In genomic region chr8:47412696-47413523, GRCm38 (mm10) we compare ENCODE assay signal across 8 mouse cellular contexts. TPM values are rescaled to one million over a fixed set of nuclear protein-coding genes. Genes with fewer than 3 reads are reported as not detected.
DNase-seq lines count a peak whose midpoint lies in the region; ATAC-seq lines count a peak whose summit lies in the region.

No protein-coding gene starts in this region.

- H3K4me2 ChIP-seq in hindbrain, embryonic 11.5 days (replicated peaks; ENCODE audit: low read depth, low read length): peak overlapping the region; percentile 80

- DNase-seq in frontal cortex, postnatal 10 days (ENCODE audit: low spot score in 2 of 2): peak; percentile 8 to 24
- no peak for DNase-seq in frontal cortex, postnatal 25 days (ENCODE audit: low spot score in 2 of 2)
- DNase-seq in Muller cell, postnatal 12 days (ENCODE audit: inconsistent ontology term): peak; percentile 42
- peak; percentile 62 for DNase-seq in forebrain, embryonic 10.5 days (ENCODE audit: extremely low spot score, low spot score)
- peak; percentile 66 for DNase-seq in hindbrain, embryonic 11.5 days (ENCODE audit: low spot score)
- peak; percentile 7 for DNase-seq in liver
- DNase-seq in neural tube, embryonic 10.5 days (ENCODE audit: extremely low spot score, low spot score): peak; percentile 82

- WGBS in forebrain, embryonic 10.5 days: under 1% methylated on average over 81 of the region's 81 CpGs
- WGBS in hindbrain, embryonic 11.5 days: under 1% methylated on average over 79 of the region's 81 CpGs

- ATAC-seq in hindbrain, embryonic 11.5 days (ENCODE audit: low FRiP score): peak; percentile 69
- ATAC-seq in erythroid progenitor cell, adult 5-6 weeks (replicated peaks; ENCODE audit: low FRiP score, poor library complexity, severe bottlenecking): no peak

- H3K27ac ChIP-seq in forebrain, embryonic 10.5 days: peak overlapping the region; percentile 81
- H3K27ac ChIP-seq in hindbrain, embryonic 11.5 days (ENCODE audit: low read depth, low read length): no peak overlapping the region

- H3K9ac ChIP-seq in hindbrain, embryonic 11.5 days (ENCODE audit: low read depth, low read length): peak overlapping the region; percentile 23; the same call in 1 of the 2 replicates

- peaks cover 53% of the 10 kb centered on the region for H3K4me1 ChIP-seq in forebrain, embryonic 10.5 days
- peaks cover 13% of the 10 kb centered on the region for H3K4me1 ChIP-seq in hindbrain, embryonic 11.5 days (replicated peaks; ENCODE audit: control insufficient read depth, insufficient read depth, low read length)

- peak overlapping the region; percentile 76 for H3K4me3 ChIP-seq in forebrain, embryonic 10.5 days
- H3K4me3 ChIP-seq in hindbrain, embryonic 11.5 days (ENCODE audit: low read depth, low read length): peak overlapping the region; percentile 42

- peaks cover 90% of the 10 kb centered on the region for H3K27me3 ChIP-seq in forebrain, embryonic 10.5 days (ENCODE audit: poor library complexity, severe bottlenecking)
- peaks cover 53% of the 10 kb centered on the region for H3K27me3 ChIP-seq in hindbrain, embryonic 11.5 days (ENCODE audit: control insufficient read depth, insufficient read depth, low read length)

- no peaks in the 10 kb centered on the region for H3K9me3 ChIP-seq in forebrain, embryonic 10.5 days
- no peaks in the 10 kb centered on the region for H3K9me3 ChIP-seq in hindbrain, embryonic 11.5 days (ENCODE audit: control insufficient read depth, low read length)

- H3K36me3 ChIP-seq in forebrain, embryonic 10.5 days (replicated peaks): no peaks in the 10 kb centered on the region
- H3K36me3 ChIP-seq in hindbrain, embryonic 11.5 days (ENCODE audit: control insufficient read depth, insufficient read depth, low read length): no peaks in the 10 kb centered on the region

RNA-seq across cellular contexts. Expression of gene Stox2, which starts 33.3 kb away (rescaled TPM):
- 20.0 and 25.1 TPM in 2 replicates for polyA plus RNA-seq in forebrain, embryonic 10.5 days (2016; fragmentation: Nextera tagmentation; extraction: Ambion mirVana)
- 27.8 and 36.9 TPM in 2 replicates for polyA plus RNA-seq in hindbrain, embryonic 11.5 days (2014; fragmentation: Nextera tagmentation; extraction: Ambion mirVana)
- total RNA-seq in erythroid progenitor cell, adult 5-6 weeks (2015; ENCODE audit: low replicate concordance): not detected in 2 replicates
- total RNA-seq in erythroid progenitor cell, adult 5-6 weeks (2017; ENCODE audit: low replicate concordance): not detected in 2 replicates

Comparison
In these comparisons a context has a peak if more than half of its experiments do, and no peak if none do; other contexts are left out.
1. DNase-seq: peak in frontal cortex, postnatal 10 days (2 of 2), Muller cell, postnatal 12 days (single experiment), forebrain, embryonic 10.5 days (single experiment), hindbrain, embryonic 11.5 days (single experiment), liver (single experiment) and neural tube, embryonic 10.5 days (single experiment); none in frontal cortex, postnatal 25 days (0 of 2).